Mouse (Mus musculus): ENCODE results near the gene Olfr231. TPM values are rescaled to one million over a fixed set of nuclear protein-coding genes. Genes with fewer than 3 reads are reported as not detected.
A peak's percentile ranks its signal among the peaks of the same experiment; 100 is the strongest.

The Olfr231 gene
- polyA plus RNA-seq, 1 experiment, result not detected

- H3K27ac ChIP-seq (ENCODE audit: insufficient read depth, low read length), result no peak overlapping the region
- H3K4me3 ChIP-seq (ENCODE audit: extremely low read depth, insufficient read depth, insufficient read length), result no peak overlapping the region
- 91% methylated on average over 1 of the region's 1 CpGs for WGBS
- H3K36me3 ChIP-seq (ENCODE audit: control insufficient read depth, insufficient read depth, low read length), result no peaks in the 10 kb centered on the region
- TF ChIP-seq CTCF (IDR thresholded peaks at IDR 0.05; ENCODE audit: extremely low read depth, insufficient read depth, insufficient read length, insufficient replicate concordance) (no peak), POLR2A (IDR thresholded peaks at IDR 0.05; ENCODE audit: low read depth, low read length) (no peak)
- H3K27me3 ChIP-seq (ENCODE audit: control insufficient read depth, insufficient read depth, low read length), result no peaks in the 10 kb centered on the region
- DNase-seq (ENCODE audit: low read depth in 1 of 2, low spot score in 2 of 2), result no peak
- no peaks in the 10 kb centered on the region for H3K4me1 ChIP-seq (ENCODE audit: control insufficient read depth, insufficient read depth, insufficient read length)
Measured at GRCm38 (mm10) chr1:174146696-174147095, 25.7 kb upstream of the Olfr231 start.

DNA sequence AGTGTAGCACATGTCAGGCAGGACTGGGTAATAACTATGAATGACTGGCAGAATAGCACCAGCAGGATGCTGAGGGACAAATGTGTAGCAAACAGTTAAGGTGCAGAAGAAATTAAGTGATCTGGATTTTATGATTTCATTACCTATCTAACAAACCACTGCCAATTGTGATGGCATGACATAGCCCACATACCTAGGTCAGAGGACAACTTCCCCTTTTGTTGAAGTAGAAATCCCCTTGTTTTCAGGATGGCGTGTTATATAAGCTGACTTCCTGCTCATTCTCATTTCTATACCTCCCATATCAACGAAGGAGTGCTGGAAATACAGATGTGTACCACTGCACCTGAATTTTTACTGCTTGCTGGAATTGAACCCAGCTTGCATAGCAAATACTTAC lies 20.4 kb upstream of the Olfr231 start:
- Histone ChIP-seq H3K4me1 (ENCODE audit: control insufficient read depth, insufficient read depth, insufficient read length) (peaks cover 2% of the 10 kb centered on the region; the same call in 1 of the 2 replicates), H3K4me3 (ENCODE audit: extremely low read depth, insufficient read depth, insufficient read length) (no peak overlapping the region), H3K27ac (ENCODE audit: insufficient read depth, low read length) (no peak overlapping the region), H3K27me3 (ENCODE audit: control insufficient read depth, insufficient read depth, low read length) (no peaks in the 10 kb centered on the region), H3K36me3 (ENCODE audit: control insufficient read depth, insufficient read depth, low read length) (no peaks in the 10 kb centered on the region)
- WGBS, result 12% methylated on average over 2 of the region's 2 CpGs
- peak in 1 of 2 experiments; percentile 30 for DNase-seq (ENCODE audit: low read depth in 1 of 2, low spot score in 2 of 2)
- TF ChIP-seq POLR2A (IDR thresholded peaks at IDR 0.05; ENCODE audit: low read depth, low read length), result no peak
- TF ChIP-seq CTCF (IDR thresholded peaks at IDR 0.05; ENCODE audit: extremely low read depth, insufficient read depth, insufficient read length, insufficient replicate concordance), result no peak

DNA sequence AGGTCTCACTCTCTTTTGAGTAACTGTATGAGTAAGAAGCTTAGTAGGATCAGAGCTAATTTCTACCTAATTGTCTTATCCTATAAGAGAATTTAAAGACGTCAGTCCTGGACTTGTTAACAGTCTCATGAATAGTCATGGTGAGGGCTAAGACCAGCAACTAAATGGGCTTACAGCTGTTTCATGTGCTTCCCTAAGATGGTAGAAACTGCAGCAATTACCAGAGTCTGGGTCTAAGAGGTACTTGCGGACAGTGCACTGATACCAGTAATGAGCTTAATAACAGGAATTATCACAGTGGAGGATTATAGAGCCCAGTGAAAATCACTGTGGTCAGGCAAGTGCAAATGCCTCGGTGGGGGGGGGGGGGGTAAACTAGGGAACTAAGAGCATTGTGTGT lies 11.0 kb upstream of the Olfr231 start:
- H3K27me3 ChIP-seq (ENCODE audit: control insufficient read depth, insufficient read depth, low read length), result no peaks in the 10 kb centered on the region
- TF ChIP-seq POLR2A (IDR thresholded peaks at IDR 0.05; ENCODE audit: low read depth, low read length), result no peak
- TF ChIP-seq CTCF (IDR thresholded peaks at IDR 0.05; ENCODE audit: extremely low read depth, insufficient read depth, insufficient read length, insufficient replicate concordance), result no peak
- H3K27ac ChIP-seq (ENCODE audit: insufficient read depth, low read length), result no peak overlapping the region
- 84% methylated on average over 3 of the region's 3 CpGs for WGBS
- H3K4me1 ChIP-seq (ENCODE audit: control insufficient read depth, insufficient read depth, insufficient read length), result no peaks in the 10 kb centered on the region
- H3K36me3 ChIP-seq (ENCODE audit: control insufficient read depth, insufficient read depth, low read length), result no peaks in the 10 kb centered on the region
- DNase-seq (ENCODE audit: low read depth in 1 of 2, low spot score in 2 of 2), result no peak
- H3K4me3 ChIP-seq (ENCODE audit: extremely low read depth, insufficient read depth, insufficient read length), result no peak overlapping the region

- no peaks in the 10 kb centered on the region for H3K4me1 ChIP-seq (ENCODE audit: control insufficient read depth, insufficient read depth, insufficient read length)
- H3K27me3 ChIP-seq (ENCODE audit: control insufficient read depth, insufficient read depth, low read length), result no peaks in the 10 kb centered on the region
- H3K4me3 ChIP-seq (ENCODE audit: extremely low read depth, insufficient read depth, insufficient read length), result no peak within 1 kb of the TSS
- no peak for DNase-seq (ENCODE audit: low read depth in 1 of 2, low spot score in 2 of 2)
- TF ChIP-seq POLR2A (IDR thresholded peaks at IDR 0.05; ENCODE audit: low read depth, low read length), result no peak
- no peak for TF ChIP-seq CTCF (IDR thresholded peaks at IDR 0.05; ENCODE audit: extremely low read depth, insufficient read depth, insufficient read length, insufficient replicate concordance)
- H3K36me3 ChIP-seq (ENCODE audit: control insufficient read depth, insufficient read depth, low read length), result no peaks in the 10 kb centered on the region
- 86% methylated on average over 3 of the region's 3 CpGs for WGBS
- H3K27ac ChIP-seq (ENCODE audit: insufficient read depth, low read length), result no peak within 1 kb of the TSS
Measured at GRCm38 (mm10) chr1:174131217-174131616, 10.3 kb upstream of the Olfr231 start, which contains the start of gene Olfr424. Gene Olfr424, plus strand, starts transcription at chr1:174131517.

DNA sequence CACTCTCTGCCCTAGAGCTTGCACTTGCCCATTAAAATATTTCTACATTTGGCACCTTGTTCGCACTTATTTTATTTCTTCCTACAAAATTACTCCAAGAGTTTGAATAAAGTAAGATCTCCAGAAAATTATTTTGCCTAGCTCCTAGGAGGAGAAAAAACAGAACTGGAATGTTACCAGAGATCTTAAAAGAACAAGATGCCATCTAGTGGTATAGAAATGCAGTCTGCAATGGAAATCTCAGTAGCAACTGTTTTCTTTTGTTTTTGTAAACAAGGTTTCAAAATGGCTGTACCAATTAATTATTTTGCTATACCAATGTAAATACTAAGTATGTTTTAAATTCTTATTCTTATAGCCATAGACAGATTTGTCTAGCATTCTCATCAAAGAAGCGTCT lies 17.2 kb downstream of the Olfr231 start:
- Histone ChIP-seq H3K4me1 (ENCODE audit: control insufficient read depth, insufficient read depth, insufficient read length) (no peaks in the 10 kb centered on the region), H3K27ac (ENCODE audit: insufficient read depth, low read length) (no peak overlapping the region), H3K4me3 (ENCODE audit: extremely low read depth, insufficient read depth, insufficient read length) (no peak overlapping the region), H3K36me3 (ENCODE audit: control insufficient read depth, insufficient read depth, low read length) (no peaks in the 10 kb centered on the region), H3K27me3 (ENCODE audit: control insufficient read depth, insufficient read depth, low read length) (no peaks in the 10 kb centered on the region)
- WGBS, result 72% methylated on average over 2 of the region's 2 CpGs
- no peak for DNase-seq (ENCODE audit: low read depth in 1 of 2, low spot score in 2 of 2)
- TF ChIP-seq POLR2A (IDR thresholded peaks at IDR 0.05; ENCODE audit: low read depth, low read length) (no peak), CTCF (IDR thresholded peaks at IDR 0.05; ENCODE audit: extremely low read depth, insufficient read depth, insufficient read length, insufficient replicate concordance) (no peak)

DNA sequence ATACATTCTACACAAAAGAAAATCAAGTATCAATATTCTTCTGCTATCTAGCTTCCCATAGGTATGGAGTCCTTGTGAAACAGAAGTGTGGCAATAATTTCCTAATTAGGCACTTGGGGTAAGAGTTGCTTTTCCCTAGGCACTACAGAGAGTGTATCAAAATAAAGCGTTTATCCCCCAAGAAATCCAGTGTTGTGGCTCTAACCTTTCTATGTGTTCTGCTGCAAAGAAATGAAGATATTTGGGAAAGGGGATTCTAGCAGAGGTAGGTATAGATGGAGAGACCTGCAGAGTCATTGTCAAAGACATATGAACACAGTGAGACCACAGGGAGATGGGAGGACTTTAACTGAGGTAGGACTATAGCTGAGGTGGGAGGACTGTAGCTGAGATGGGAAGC lies 24.4 kb downstream of the Olfr231 start, which contains the start of gene Olfr427:
Olfr427 (plus strand) TSS at position 301 of the 400 bp plus-strand sequence.
- Histone ChIP-seq H3K36me3 (ENCODE audit: control insufficient read depth, insufficient read depth, low read length) (no peaks in the 10 kb centered on the region), H3K4me1 (ENCODE audit: control insufficient read depth, insufficient read depth, insufficient read length) (no peaks in the 10 kb centered on the region), H3K27ac (ENCODE audit: insufficient read depth, low read length) (no peak within 1 kb of the TSS), H3K4me3 (ENCODE audit: extremely low read depth, insufficient read depth, insufficient read length) (no peak within 1 kb of the TSS), H3K27me3 (ENCODE audit: control insufficient read depth, insufficient read depth, low read length) (no peaks in the 10 kb centered on the region)
- 86% methylated on average over 1 of the region's 1 CpGs for WGBS
- no peak for DNase-seq (ENCODE audit: low read depth in 1 of 2, low spot score in 2 of 2)
- TF ChIP-seq POLR2A (IDR thresholded peaks at IDR 0.05; ENCODE audit: low read depth, low read length) (no peak), CTCF (IDR thresholded peaks at IDR 0.05; ENCODE audit: extremely low read depth, insufficient read depth, insufficient read length, insufficient replicate concordance) (no peak)

DNA sequence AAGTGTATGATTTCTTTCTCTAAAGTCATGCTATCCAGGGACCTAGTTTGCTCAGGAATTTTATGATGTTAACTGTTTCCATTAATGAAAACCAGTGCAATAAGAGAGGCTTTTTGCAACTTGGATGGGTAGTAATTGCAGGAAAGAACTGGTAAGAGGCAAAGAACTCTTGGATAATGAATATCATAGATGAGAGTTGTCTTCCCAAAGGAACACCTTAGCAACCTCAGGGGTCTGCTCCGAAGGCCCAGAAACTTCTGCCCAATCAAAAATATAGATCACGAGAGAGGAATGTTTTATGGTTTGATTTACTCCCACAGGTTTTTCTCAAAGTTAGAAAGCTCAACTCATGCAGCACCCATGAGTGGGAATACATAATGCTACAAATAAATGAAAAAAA lies 36.9 kb downstream of the Olfr231 start, which contains the start of gene Olfr429:
Olfr429 (plus strand) TSS at position 301 of the 400 bp plus-strand sequence.
- Histone ChIP-seq H3K27me3 (ENCODE audit: control insufficient read depth, insufficient read depth, low read length) (no peaks in the 10 kb centered on the region), H3K4me3 (ENCODE audit: extremely low read depth, insufficient read depth, insufficient read length) (no peak within 1 kb of the TSS), H3K27ac (ENCODE audit: insufficient read depth, low read length) (no peak within 1 kb of the TSS), H3K36me3 (ENCODE audit: control insufficient read depth, insufficient read depth, low read length) (no peaks in the 10 kb centered on the region), H3K4me1 (ENCODE audit: control insufficient read depth, insufficient read depth, insufficient read length) (no peaks in the 10 kb centered on the region)
- 89% methylated on average over 2 of the region's 2 CpGs for WGBS
- TF ChIP-seq CTCF (IDR thresholded peaks at IDR 0.05; ENCODE audit: extremely low read depth, insufficient read depth, insufficient read length, insufficient replicate concordance) (no peak), POLR2A (IDR thresholded peaks at IDR 0.05; ENCODE audit: low read depth, low read length) (no peak)
- no peak for DNase-seq (ENCODE audit: low read depth in 1 of 2, low spot score in 2 of 2)

Measured in spleen, adult 2 months (tissue).